Mouse (Mus musculus): Measurements from ENCODE around the gene Dcaf10.
"Not testable (repeated sequence)": the region's sequence is repeated elsewhere in the genome, so short reads cannot be mapped to it uniquely, and the experiment has no call there.

The Dcaf10 gene

DNA sequence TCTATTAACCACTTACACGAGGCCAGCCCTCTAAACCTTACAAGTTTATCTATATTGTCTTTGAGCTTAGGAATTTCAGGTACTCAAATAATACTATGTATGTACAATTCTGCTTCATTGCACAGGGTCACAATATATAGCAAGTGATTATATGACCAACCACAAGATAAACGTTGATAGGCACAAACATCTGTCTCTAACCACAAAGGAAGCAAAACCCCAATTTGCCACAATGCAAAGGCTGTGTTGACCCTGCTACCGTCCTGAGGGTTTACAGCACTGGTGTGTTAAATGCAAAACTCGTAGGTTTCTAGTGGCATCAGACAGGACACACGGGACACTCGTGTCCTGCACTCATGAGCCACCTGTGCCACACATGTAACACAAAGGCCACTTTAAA is 54.3 kb downstream of the Dcaf10 start:
- DNase-seq, result not testable (repeated sequence)

DNA sequence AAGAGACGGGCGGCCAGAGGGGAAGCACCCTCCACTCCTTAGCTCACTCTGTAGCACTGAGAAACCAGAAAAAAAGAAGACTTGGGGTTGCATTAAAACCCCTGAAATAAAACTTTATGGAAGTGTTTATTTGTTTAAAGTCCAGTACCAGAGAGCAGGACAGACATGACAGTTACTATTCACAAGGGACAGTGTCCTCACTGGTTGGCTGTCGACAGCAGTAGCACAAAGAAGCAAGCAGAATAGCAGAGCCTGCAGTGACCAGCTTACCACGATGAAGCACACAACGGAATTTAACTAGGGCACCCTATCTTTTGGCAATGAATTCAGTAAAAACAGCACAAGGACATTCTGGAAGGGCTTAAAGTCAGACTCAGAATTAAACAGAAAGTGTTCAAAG is 56.4 kb downstream of the Dcaf10 start:
- DNase-seq, result not testable (repeated sequence)

DNA sequence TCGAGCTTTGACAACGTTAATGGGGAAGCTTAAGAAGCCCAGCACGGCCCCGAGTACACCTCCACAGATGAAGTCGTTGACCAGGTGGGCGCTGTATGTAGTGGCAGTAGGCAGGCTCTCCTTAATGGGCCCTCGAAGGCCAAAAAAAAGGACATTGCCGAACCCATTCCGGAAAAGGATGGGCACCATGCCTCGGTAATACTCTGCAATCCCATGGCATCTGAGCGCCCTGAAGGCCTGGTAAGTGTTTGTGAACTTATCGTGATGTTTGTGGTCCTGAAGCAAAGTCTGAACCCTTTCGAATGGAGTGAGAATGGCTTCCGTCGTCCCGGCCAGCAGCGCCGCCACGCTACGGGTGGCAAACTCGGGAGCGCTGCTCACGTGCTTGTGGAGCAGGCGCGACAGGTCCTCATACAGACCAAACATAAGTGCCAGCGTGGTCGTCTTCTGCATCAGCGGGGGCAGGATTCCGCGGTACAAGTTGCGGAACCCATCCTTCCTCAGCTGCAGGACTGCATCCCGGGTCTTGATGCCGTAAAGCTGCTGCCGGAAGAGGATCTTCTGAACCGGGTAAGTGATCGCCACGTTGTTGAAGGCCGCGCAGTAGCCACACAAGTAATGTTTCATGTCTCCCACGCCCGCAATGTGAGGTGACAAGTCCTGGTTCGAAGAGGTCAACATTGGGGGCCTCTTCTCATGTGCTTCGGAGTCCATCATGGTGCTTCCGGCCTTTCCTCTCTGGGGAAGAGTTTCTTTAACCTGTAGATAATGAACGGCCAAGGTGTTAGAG is 57.7 kb downstream of the Dcaf10 start:
- DNase-seq, result no peak

DNA sequence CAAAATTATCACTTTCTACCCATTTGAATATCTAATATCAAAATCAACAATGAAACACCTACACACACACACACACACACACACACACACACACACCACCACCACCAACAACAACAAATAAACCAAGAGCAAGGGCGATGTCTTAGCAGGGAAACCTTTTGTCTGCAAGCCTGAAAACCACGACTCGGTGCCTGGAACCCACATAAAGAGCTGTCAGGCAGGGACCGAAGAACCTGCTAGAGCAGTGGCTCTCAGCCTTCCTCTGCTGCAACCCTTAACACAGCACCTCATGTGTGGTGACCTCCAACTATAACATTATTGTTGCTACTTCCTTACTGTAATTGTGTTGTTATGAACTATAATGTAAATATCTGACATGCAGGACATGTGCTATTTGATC is 60.4 kb downstream of the Dcaf10 start:
- DNase-seq, result no peak

DNA sequence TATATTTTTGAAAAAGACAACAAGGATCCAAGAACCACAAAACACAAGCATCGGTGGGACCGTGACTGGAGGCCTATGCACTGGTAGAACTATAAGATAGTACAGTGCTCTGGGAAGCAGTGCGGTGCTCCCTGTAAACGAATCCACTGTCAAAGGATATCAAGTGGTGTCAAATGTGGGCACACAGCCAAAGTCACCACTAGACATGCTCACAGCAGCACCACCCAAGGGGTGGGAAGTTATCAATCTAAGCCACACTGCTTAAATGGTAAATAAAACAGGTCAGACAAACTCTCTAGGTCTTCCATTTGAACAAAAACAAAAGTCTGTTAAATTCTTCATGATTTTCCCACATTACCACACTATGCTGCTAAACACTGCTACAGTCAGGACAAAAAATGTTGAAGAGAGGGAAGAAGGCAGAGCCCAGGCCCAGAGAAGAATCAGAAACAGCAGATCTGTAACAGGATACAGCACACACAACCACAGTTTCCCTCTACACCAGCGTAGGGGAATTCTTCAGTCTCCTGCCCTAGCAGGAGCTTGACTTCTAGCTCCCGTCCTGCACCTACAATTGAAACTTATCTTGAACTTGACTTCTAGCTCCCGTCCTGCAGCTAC is 61.1 kb downstream of the Dcaf10 start:
- no peak for DNase-seq

DNA sequence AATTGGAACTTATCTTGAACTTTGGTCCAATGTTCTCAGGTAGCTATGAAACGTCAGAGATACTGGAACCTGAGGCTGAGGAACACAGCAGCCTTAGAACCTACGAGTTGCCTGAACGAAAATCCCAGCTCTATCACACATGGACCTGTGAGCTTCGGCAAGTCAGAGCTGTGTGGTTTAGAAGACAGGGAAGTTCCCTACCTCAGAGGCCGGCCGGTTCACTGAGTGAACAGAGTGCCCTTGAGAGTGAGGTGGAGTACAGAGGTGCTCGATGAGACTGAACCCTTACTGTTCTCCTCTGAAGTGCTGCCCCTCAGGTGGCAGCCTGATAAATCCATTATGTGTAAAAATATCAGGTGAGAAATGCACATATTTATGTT is 61.6 kb downstream of the Dcaf10 start:
- no peak for DNase-seq

DNA sequence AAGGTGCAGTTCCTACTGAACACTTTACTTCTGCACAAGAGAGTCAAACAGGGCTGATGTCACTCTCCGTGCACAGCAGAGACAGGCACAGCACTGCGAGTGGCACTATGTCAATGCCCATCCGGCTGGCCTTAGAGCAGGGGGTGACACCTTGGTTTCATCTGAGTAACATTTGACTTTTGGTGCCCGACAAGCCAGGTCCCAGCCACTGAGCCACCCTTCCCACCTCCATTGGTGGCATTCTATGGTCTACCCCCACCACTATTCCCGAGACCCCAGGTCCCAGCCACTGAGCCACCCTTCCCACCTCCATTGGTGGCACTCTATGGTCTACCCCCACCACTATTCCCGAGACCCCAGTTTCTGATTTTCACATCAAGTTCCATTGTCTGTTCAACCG is 62.2 kb downstream of the Dcaf10 start:
- no peak for DNase-seq

DNA sequence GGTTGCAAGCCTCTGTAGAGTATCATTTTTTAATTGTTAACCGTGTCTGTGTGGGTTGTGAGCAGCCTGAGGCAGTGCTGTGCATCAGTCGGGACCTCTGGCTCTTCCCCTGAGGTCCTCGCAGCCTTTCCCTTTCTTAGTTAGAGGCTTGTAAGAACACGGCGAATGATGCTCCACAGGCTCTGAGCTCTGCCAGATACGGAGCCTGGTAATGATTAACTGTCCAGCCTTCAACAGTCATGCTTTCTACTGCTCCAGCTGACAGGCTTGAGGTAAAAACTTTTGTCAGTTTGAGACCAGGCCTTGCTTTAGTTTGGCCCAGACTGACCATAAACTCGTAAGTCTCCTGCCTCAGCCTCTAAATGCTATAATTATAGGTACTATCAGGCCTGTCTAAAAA is 63.4 kb downstream of the Dcaf10 start:
- DNase-seq, result no peak

DNA sequence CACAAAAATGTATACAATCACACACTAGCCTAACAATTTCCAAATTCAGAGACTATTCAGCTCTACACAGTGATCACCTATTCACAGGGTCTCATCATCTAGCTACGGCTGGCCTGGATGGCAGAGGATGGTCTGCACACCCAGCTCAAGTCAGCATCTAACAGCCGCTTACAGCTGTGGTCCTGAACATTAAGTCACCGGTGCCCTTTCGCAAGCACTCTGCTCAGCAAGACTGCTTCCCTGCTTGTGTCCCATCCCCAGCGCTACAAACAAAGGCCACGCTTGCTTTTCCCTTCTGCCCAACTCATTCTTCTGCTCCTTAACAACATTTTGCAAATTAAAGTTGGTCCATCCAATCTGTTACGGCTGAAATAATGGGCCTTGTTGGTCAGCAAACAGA is 64.5 kb downstream of the Dcaf10 start:
- DNase-seq, result no peak

DNA sequence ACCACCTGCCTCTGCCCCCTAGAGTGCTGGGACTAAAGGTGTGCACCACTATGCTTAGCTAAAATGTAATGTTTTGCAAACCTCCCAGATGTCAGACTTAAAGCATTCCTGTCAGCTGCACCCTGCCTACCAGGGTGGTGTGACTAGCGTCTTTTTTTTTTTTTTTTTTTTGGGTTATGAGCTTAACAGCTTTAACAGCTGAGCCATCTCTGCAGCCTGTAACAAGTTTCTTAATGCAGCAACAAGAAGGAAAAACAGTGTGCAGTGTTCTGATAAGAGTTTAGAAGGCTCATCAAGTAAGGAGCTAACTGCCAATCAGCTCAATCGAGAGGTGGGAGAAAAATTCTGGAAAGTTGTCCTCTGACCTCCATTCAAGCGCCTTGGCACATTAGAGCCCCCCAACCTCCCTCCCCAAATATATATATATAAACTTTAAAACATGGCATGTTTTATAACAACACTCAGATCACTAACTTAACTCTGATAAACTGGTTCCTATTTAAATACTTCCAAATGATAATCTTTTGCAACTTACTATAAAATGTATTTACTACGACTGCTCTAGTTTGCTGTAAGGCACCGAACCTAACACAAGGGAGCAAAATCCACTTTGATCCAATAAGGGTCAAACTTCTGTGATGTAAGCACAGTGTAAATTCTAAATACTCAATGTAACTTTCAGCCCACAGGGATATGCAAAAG is 65.3 kb downstream of the Dcaf10 start:
- DNase-seq, result no peak

DNA sequence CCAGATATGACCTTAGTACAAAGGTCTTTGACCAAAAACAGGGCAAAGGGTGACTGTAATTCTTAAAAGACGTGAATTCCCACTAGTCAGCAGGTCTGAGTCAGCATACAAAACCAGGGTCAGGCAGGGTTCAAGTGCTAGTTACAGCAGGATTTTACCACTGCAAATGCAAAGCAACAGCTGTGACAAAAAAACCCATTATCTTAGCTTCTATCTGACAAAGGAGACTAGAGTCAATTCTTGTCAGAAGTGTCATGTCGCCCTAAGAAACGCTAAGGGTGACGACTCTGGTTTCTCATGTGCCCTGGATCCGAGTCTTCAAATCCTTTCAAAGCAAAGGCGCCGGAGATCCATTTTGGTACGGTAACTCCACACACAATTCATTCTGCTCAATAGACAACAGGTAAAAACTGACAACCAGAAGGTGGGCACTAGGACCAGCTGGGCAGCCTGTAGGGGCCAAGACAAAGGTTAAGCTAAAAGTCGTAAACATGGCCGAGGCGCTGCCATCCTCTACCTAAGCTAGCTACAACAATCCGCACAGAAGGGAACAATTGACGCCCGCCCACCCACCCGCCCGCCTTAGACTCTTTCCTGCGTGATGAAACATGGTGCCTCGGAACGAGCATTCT is 65.9 kb downstream of the Dcaf10 start:
- DNase-seq, result no peak

DNA sequence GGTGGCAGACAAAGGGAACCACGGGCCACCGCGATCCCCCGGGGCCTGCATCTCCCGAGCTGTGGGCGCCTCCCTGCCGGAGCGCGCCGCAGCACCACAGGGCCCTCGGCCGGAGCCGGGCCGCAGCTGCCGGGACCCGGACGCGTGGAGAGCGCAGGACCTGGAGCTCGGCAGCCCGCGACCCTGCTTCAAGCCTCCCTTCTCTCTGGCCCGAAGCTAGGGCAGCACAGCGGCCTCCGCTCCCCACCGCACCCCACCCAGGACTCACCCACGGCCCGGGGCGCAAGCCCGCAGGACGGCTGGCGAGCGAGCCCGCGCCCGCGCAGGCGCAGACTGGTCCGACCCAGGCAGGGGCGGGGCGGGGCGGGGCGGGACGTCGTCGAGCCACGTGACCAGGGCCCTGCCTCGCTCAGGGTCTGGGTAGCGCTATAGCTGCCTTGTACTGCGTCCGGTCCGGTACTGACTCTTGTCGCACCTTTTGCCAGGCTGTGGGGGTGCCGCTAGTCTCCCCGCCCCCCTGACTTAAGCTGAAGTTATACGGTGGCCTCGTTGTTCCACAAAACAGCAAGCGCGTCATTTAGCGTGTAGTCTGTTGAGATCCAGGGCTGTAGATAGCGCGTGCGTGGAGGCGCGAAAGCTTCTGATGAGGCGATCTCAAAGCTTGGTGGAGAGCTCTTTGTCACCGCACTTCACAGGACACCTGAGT is 66.7 kb downstream of the Dcaf10 start, which contains the start of gene Slc25a51:
TSS of gene Slc25a51 (minus strand) at position 340 of the 706 bp plus-strand sequence.
- DNase-seq, result peak; percentile 85

DNA sequence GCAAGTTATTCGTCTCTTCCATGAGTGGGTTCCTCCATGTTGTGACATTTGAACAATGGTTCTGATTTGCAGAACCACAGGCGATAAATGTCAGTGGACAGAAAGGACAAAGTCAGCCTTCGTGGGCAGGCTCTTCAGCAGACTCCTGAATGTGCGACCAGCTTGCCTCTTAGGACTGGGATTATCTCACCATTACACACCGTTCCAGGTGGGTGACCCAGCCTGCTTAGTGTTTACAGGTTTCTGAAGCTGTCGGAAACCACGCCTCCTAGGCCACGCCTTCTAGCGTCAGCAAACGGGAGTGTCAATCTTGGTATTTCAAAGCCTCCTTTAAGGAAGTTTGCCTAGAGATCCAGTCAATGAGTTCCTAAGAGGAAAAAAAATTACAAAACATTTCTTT is 67.4 kb downstream of the Dcaf10 start:
- DNase-seq, result no peak

DNA sequence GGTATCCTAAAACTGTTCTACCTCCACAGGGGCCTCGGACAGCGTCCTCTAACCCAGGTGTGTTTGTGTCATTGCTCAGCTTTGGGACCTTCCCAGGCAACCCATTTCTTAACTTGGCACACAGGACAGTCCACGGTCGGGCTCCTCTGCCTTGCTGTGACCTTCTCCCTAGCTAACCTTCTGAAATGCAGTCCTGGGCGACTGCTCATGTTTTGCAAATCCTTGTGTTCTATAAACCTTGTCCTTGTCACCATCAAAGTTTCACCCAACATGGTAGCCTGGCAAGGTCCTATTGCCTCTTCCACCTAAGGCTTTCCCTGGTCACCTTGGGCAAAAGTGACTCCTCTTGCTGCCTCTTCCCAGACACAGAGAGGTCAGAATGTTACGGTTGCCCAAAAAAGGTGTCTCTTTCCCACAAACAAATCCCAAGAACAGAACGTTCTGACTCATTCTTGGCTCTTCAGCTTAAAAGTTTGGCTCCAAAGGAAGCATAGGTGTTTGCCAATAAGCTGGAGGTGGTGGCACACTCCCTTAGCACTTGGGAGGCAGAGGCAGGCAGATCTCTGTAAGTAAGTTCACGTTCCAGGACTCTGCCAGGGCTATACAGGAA is 69.4 kb downstream of the Dcaf10 start:
- DNase-seq, result no peak

DNA sequence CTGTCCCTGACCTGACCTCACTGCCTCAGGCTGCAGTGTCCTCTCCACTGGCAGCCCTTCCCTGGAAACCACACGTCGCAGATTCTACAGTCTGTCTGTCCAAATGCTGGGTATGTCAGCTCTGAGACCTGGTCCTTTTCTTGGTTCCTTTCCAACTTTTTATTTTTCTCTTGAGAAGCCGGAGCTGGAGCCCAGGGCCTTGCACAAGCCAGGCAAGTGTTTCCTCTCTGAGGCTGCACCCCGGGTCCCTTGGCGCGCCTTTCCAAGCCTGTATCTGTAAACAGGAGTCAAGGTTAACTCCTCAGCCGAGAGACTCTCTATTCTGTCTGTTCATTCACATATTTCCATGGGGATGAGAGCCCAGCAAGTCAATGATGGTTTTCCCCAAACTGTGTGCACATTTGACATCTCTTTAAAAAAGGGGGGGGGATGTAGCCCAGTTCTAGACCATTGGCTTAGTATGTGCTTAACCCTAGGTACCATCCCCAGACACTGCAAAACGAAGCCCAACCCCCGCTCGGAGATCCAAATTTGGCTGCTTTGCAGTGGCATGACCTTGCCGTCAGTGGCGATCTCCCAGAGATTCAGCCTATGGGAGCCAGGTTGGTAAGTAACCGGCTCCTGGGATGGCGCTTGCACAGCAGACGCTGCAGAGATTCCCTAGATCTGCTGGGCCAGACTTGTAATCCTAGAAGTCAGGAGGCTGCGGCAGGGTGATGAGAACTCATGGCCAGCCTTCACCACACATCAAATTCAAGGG is 70.7 kb downstream of the Dcaf10 start:
- DNase-seq, result no peak

DNA sequence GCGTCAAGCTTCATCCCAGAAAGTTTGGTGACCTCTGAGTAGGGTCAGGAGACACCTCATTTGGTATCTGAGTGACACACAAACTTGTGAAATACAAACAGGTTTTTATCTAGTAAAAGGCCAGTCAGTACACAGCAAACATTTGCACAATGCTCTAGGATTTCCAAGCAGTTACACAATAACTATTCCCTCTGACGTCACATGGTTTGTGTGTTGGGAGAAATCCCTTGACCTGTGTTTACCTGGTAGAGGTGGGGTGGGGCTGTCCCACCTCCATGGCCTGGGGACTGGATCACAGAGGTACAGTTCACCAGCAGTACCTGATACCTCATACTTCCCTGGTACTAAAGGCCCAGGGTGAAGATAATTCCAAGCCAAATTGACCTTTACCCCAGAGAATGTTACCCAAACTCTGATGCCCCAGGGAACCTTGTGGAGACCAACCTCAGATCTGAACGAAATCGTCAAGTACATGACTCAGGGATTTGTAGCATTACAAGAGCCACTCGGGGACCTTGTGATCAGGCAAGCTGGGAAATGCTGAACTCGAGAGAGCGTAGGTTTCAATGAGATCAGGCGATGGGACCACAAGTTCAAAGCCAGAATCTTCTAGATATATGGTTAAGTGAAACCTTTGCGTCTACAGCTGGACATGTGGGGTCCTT is 71.9 kb downstream of the Dcaf10 start:
- DNase-seq, result no peak

DNA sequence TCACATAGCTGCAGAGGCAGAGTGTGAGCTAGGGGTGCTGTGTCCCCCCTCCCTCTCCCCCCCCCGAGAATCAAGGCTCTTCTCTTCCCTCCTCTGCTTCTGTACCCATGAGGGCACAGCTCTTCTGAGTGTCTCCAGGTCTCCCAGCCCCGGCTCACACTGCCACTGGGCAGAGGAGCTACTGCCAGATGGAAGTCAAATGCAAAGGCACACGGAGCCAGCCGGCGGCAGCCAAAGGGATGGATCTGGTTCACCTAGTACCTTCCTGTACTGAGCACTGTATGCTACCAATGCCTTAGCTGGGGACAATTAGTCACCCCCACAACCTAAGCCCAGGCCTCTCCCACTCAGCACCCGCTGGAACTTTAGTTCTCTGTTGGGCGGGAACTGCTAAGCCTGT is 74.4 kb downstream of the Dcaf10 start:
- no peak for DNase-seq

DNA sequence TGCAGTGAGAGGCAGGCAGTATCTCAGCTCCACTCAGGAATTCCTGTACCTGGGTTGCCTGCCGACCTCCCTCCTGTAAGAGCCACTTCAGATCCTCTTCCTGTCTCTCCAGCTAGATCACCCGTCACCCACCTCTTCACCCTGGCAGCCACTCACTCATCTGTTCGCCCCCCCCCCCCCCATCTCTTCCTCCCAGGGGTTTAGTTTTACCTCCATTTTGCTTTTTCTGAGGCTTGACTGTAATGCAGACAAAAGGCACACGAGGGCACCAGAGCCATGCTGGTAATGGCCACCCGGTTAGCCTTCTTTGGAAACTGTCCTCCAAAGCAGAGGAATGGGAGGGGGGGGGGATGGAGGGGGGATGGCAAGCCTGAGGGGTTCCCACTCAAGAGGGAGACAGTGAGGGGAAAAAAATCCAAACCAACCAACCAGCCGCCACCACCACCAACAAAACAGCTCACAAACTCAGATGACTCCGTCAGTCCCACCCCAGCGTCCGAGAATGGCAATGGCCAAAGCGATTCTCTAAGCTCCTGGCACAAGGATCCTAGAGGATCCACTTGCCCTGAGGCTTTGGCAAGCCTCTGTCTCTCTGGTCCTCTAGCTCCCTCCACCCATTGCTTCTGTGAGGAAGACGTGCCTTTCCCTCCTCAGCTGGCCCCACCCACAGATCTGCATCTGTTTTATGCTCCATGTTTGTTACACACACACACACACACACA is 76.5 kb downstream of the Dcaf10 start:
- peak; percentile 70 for DNase-seq

DNA sequence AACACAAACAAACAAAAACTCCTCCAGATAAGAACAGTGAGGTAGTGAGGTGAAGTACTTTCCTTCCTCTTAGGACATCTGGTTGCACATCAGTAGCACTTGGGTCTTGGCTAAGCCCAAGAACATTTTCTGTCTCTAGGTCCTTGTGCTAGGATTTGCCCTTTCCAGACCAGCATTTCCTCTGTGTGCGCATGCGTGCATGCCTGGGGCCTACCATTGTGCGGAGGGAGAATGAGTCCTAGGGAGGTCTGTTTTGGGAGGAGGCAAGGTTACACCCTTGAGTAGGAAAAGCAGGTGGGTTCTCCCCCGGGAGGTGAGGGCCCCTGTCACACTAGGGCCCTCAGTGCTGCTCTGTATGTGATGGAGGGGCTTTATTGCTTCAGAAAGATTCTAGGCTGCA is 77.2 kb downstream of the Dcaf10 start:
- no peak for DNase-seq

DNA sequence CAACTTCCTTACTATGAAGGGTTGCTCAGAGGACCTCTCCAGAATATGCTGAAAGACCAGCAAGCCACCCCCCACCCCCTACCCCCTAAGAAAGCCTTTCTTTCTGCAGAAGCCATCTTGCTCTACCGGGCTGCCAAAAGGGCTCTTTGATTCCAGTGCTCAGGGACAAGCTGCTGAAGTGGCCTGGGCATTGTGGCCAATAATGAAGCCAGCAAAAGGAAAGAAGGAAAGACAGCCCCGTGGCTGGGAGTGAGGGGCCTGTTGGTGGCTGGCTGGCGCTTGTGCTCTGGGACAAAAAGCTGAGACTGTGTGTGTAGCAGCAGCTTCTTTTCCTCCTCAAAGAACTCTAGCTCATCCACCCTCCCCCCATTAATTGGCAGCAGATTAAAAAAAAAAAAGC is 78.8 kb downstream of the Dcaf10 start:
- no peak for DNase-seq

Measured in right cerebral cortex, postnatal 4 days (tissue).